Mouse (Mus musculus): ENCODE measurements at regions not wholly inside any gene's neighbourhood (a gene's known extent, or its start where the extent isn't known, plus 50 kb on each side); places are given as distances from the start of the nearest gene placed in this dataset.

- TF ChIP-seq CTCF (IDR thresholded peaks at IDR 0.05; ENCODE audit: low read depth) = no peak
- no peaks in the 10 kb centered on the region for H3K36me3 ChIP-seq (ENCODE audit: control insufficient read depth, insufficient read depth)
- H3K4me2 ChIP-seq (replicated peaks; ENCODE audit: low read depth) = peak overlapping the region; percentile 33
- no peaks in the 10 kb centered on the region for H3K9me3 ChIP-seq (ENCODE audit: control insufficient read depth)
- 0 out of 2 replicates have a peak overlapping the region, but pooled peaks have one; percentile 1 for H3K9ac ChIP-seq (ENCODE audit: low read depth, low read length)
- no peak overlapping the region for H3K4me3 ChIP-seq (ENCODE audit: low read depth, low read length)
- H3K27ac ChIP-seq (ENCODE audit: low read depth, low read length) = no peak overlapping the region
- H3K27me3 ChIP-seq (replicated peaks; ENCODE audit: control insufficient read depth, insufficient read depth, low read length) = no peaks in the 10 kb centered on the region
- peak; percentile 67; the same call in 1 of the 2 replicates for ATAC-seq
- H3K4me1 ChIP-seq (replicated peaks; ENCODE audit: control insufficient read depth, insufficient read depth, low read length) = no peaks in the 10 kb centered on the region
- WGBS = 10% methylated on average over 26 of the region's 26 CpGs
Measured at GRCm38 (mm10) chr11:89186911-89187621, 113.4 kb downstream of the Gm525 start.

GRCm38 (mm10) chr11:89185862-89186261 is 112.2 kb downstream of the Gm525 start:
- H3K9ac ChIP-seq (ENCODE audit: low read depth, low read length) = no peak overlapping the region
- no peak for ATAC-seq

GRCm38 (mm10) chr11:89181471-89181870 is 107.8 kb downstream of the Gm525 start:
- no peak overlapping the region for H3K9ac ChIP-seq (ENCODE audit: low read depth, low read length)
- no peak overlapping the region for H3K27ac ChIP-seq (ENCODE audit: low read depth, low read length)
- no peak overlapping the region for H3K4me3 ChIP-seq (ENCODE audit: low read depth, low read length)
- TF ChIP-seq CTCF (IDR thresholded peaks at IDR 0.05; ENCODE audit: low read depth) = no peak
- no peaks in the 10 kb centered on the region for H3K27me3 ChIP-seq (replicated peaks; ENCODE audit: control insufficient read depth, insufficient read depth, low read length)
- no peak overlapping the region for H3K4me2 ChIP-seq (replicated peaks; ENCODE audit: low read depth)
- no peaks in the 10 kb centered on the region for H3K4me1 ChIP-seq (replicated peaks; ENCODE audit: control insufficient read depth, insufficient read depth, low read length)
- 88% methylated on average over 5 of the region's 5 CpGs for WGBS
- no peaks in the 10 kb centered on the region for H3K9me3 ChIP-seq (ENCODE audit: control insufficient read depth)
- no peak for ATAC-seq
- H3K36me3 ChIP-seq (ENCODE audit: control insufficient read depth, insufficient read depth) = no peaks in the 10 kb centered on the region

More at GRCm38 (mm10) chr11:89185862-89186261, 112.2 kb downstream of the Gm525 start:
- Histone ChIP-seq H3K4me2 (replicated peaks; ENCODE audit: low read depth) (no peak overlapping the region), H3K9me3 (ENCODE audit: control insufficient read depth) (no peaks in the 10 kb centered on the region), H3K4me3 (ENCODE audit: low read depth, low read length) (no peak overlapping the region), H3K27ac (ENCODE audit: low read depth, low read length) (no peak overlapping the region), H3K4me1 (replicated peaks; ENCODE audit: control insufficient read depth, insufficient read depth, low read length) (no peaks in the 10 kb centered on the region), H3K27me3 (replicated peaks; ENCODE audit: control insufficient read depth, insufficient read depth, low read length) (no peaks in the 10 kb centered on the region), H3K36me3 (ENCODE audit: control insufficient read depth, insufficient read depth) (no peaks in the 10 kb centered on the region)
- no peak for TF ChIP-seq CTCF (IDR thresholded peaks at IDR 0.05; ENCODE audit: low read depth)
- WGBS = 54% methylated on average over 6 of the region's 6 CpGs

- 96% methylated on average over 7 of the region's 7 CpGs for WGBS
- Histone ChIP-seq H3K27ac (ENCODE audit: low read depth, low read length) (no peak overlapping the region), H3K9ac (ENCODE audit: low read depth, low read length) (no peak overlapping the region), H3K27me3 (replicated peaks; ENCODE audit: control insufficient read depth, insufficient read depth, low read length) (no peaks in the 10 kb centered on the region), H3K36me3 (ENCODE audit: control insufficient read depth, insufficient read depth) (no peaks in the 10 kb centered on the region), H3K9me3 (ENCODE audit: control insufficient read depth) (no peaks in the 10 kb centered on the region), H3K4me1 (replicated peaks; ENCODE audit: control insufficient read depth, insufficient read depth, low read length) (no peaks in the 10 kb centered on the region), H3K4me3 (ENCODE audit: low read depth, low read length) (no peak overlapping the region), H3K4me2 (replicated peaks; ENCODE audit: low read depth) (no peak overlapping the region)
- TF ChIP-seq CTCF (IDR thresholded peaks at IDR 0.05; ENCODE audit: low read depth) = no peak
- ATAC-seq = no peak
Measured at GRCm38 (mm10) chr11:89178436-89178835, 104.8 kb downstream of the Gm525 start.

- WGBS = 5% methylated on average over 9 of the region's 9 CpGs
- Histone ChIP-seq H3K27ac (ENCODE audit: low read depth, low read length) (no peak overlapping the region), H3K36me3 (ENCODE audit: control insufficient read depth, insufficient read depth) (no peaks in the 10 kb centered on the region), H3K4me3 (ENCODE audit: low read depth, low read length) (no peak overlapping the region), H3K9ac (ENCODE audit: low read depth, low read length) (no peak overlapping the region), H3K4me2 (replicated peaks; ENCODE audit: low read depth) (no peak overlapping the region), H3K9me3 (ENCODE audit: control insufficient read depth) (no peaks in the 10 kb centered on the region), H3K4me1 (replicated peaks; ENCODE audit: control insufficient read depth, insufficient read depth, low read length) (no peaks in the 10 kb centered on the region), H3K27me3 (replicated peaks; ENCODE audit: control insufficient read depth, insufficient read depth, low read length) (no peaks in the 10 kb centered on the region)
- no peak for ATAC-seq
- TF ChIP-seq CTCF (IDR thresholded peaks at IDR 0.05; ENCODE audit: low read depth) = no peak
Measured at GRCm38 (mm10) chr11:89175511-89175910, 101.9 kb downstream of the Gm525 start.

- Histone ChIP-seq H3K27ac (ENCODE audit: low read depth, low read length) (no peak overlapping the region), H3K36me3 (ENCODE audit: control insufficient read depth, insufficient read depth) (no peaks in the 10 kb centered on the region), H3K4me3 (ENCODE audit: low read depth, low read length) (no peak overlapping the region), H3K4me2 (replicated peaks; ENCODE audit: low read depth) (no peak overlapping the region), H3K27me3 (replicated peaks; ENCODE audit: control insufficient read depth, insufficient read depth, low read length) (no peaks in the 10 kb centered on the region), H3K9me3 (ENCODE audit: control insufficient read depth) (no peaks in the 10 kb centered on the region), H3K4me1 (replicated peaks; ENCODE audit: control insufficient read depth, insufficient read depth, low read length) (no peaks in the 10 kb centered on the region), H3K9ac (ENCODE audit: low read depth, low read length) (no peak overlapping the region)
- ATAC-seq = no peak
- no peak for TF ChIP-seq CTCF (IDR thresholded peaks at IDR 0.05; ENCODE audit: low read depth)
- 44% methylated on average over 6 of the region's 6 CpGs for WGBS
Measured at GRCm38 (mm10) chr11:89174967-89175366, 101.3 kb downstream of the Gm525 start.
